Mouse (Mus musculus): Measurements from ENCODE around the gene B230219D22Rik. TPM values are rescaled to one million over a fixed set of nuclear protein-coding genes. Genes with fewer than 3 reads are reported as not detected.

The B230219D22Rik gene
- polyA plus RNA-seq (2016; fragmentation: Nextera tagmentation; extraction: Ambion mirVana) = 42.2 and 50.0 TPM in 2 replicates

- WGBS = 2% methylated on average over 51 of the region's 51 CpGs
- Histone ChIP-seq H3K36me3 (peaks cover 21% of the 10 kb centered on the region; the same call in 1 of the 2 replicates), H3K27ac (peak within 1 kb of the TSS; percentile 100), H3K4me1 (replicated peaks) (peaks cover 33% of the 10 kb centered on the region), H3K27me3 (ENCODE audit: insufficient read depth, poor library complexity, severe bottlenecking) (no peaks in the 10 kb centered on the region), H3K9me3 (no peaks in the 10 kb centered on the region), H3K4me3 (peak within 1 kb of the TSS; percentile 97)
- DNase-seq (ENCODE audit: low spot score) = peak; percentile 93
Measured at GRCm38 (mm10) chr13:55692535-55693242, at the start of gene B230219D22Rik. Gene B230219D22Rik (plus strand): TSS chr13:55693124.

GRCm38 (mm10) chr13:55644525-55644924 lies 48.4 kb upstream of the B230219D22Rik start:
- Histone ChIP-seq H3K4me3 (no peak overlapping the region), H3K4me1 (replicated peaks) (peaks cover 2% of the 10 kb centered on the region; the same call in 1 of the 2 replicates), H3K27ac (no peak overlapping the region), H3K9me3 (no peaks in the 10 kb centered on the region), H3K27me3 (ENCODE audit: insufficient read depth, poor library complexity, severe bottlenecking) (no peaks in the 10 kb centered on the region), H3K36me3 (peaks cover 91% of the 10 kb centered on the region)
- DNase-seq (ENCODE audit: low spot score) = peak; percentile 40
- WGBS = 92% methylated on average over 2 of the region's 2 CpGs

GRCm38 (mm10) chr13:55650098-55650497 lies 42.8 kb upstream of the B230219D22Rik start:
- H3K36me3 ChIP-seq = peaks cover 100% of the 10 kb centered on the region
- H3K4me1 ChIP-seq (replicated peaks) = no peaks in the 10 kb centered on the region
- WGBS = 92% methylated on average over 12 of the region's 12 CpGs
- no peaks in the 10 kb centered on the region for H3K27me3 ChIP-seq (ENCODE audit: insufficient read depth, poor library complexity, severe bottlenecking)
- no peak overlapping the region for H3K4me3 ChIP-seq
- no peak overlapping the region for H3K27ac ChIP-seq
- no peak for DNase-seq (ENCODE audit: low spot score)
- H3K9me3 ChIP-seq = no peaks in the 10 kb centered on the region

GRCm38 (mm10) chr13:55650980-55651379 lies 41.9 kb upstream of the B230219D22Rik start:
- Histone ChIP-seq H3K4me1 (replicated peaks) (no peaks in the 10 kb centered on the region), H3K9me3 (no peaks in the 10 kb centered on the region), H3K4me3 (no peak overlapping the region), H3K27me3 (ENCODE audit: insufficient read depth, poor library complexity, severe bottlenecking) (no peaks in the 10 kb centered on the region), H3K27ac (no peak overlapping the region), H3K36me3 (peaks cover 100% of the 10 kb centered on the region)
- 89% methylated on average over 6 of the region's 6 CpGs for WGBS
- no peak for DNase-seq (ENCODE audit: low spot score)

GRCm38 (mm10) chr13:55668550-55668949 lies 24.4 kb upstream of the B230219D22Rik start:
- Histone ChIP-seq H3K4me3 (no peak overlapping the region), H3K9me3 (peaks cover 4% of the 10 kb centered on the region; the same call in 1 of the 2 replicates), H3K27ac (no peak overlapping the region), H3K36me3 (peaks cover 96% of the 10 kb centered on the region), H3K27me3 (ENCODE audit: insufficient read depth, poor library complexity, severe bottlenecking) (no peaks in the 10 kb centered on the region), H3K4me1 (replicated peaks) (no peaks in the 10 kb centered on the region)
- peak; percentile 42 for DNase-seq (ENCODE audit: low spot score)
- WGBS = 82% methylated on average over 6 of the region's 6 CpGs

GRCm38 (mm10) chr13:55672711-55673110 lies 20.2 kb upstream of the B230219D22Rik start:
- no peak overlapping the region for H3K27ac ChIP-seq
- H3K4me3 ChIP-seq = no peak overlapping the region
- peaks cover 97% of the 10 kb centered on the region for H3K36me3 ChIP-seq
- DNase-seq (ENCODE audit: low spot score) = no peak
- no peaks in the 10 kb centered on the region for H3K4me1 ChIP-seq (replicated peaks)
- H3K9me3 ChIP-seq = peaks cover 4% of the 10 kb centered on the region; the same call in 1 of the 2 replicates
- no peaks in the 10 kb centered on the region for H3K27me3 ChIP-seq (ENCODE audit: insufficient read depth, poor library complexity, severe bottlenecking)
- 93% methylated on average over 6 of the region's 6 CpGs for WGBS

GRCm38 (mm10) chr13:55677364-55677763 lies 15.6 kb upstream of the B230219D22Rik start:
- peaks cover 97% of the 10 kb centered on the region for H3K36me3 ChIP-seq
- no peak overlapping the region for H3K4me3 ChIP-seq
- no peaks in the 10 kb centered on the region for H3K9me3 ChIP-seq
- no peaks in the 10 kb centered on the region for H3K4me1 ChIP-seq (replicated peaks)
- no peaks in the 10 kb centered on the region for H3K27me3 ChIP-seq (ENCODE audit: insufficient read depth, poor library complexity, severe bottlenecking)
- DNase-seq (ENCODE audit: low spot score) = no peak
- H3K27ac ChIP-seq = no peak overlapping the region
- WGBS = 89% methylated on average over 8 of the region's 8 CpGs

GRCm38 (mm10) chr13:55682201-55682600 lies 10.7 kb upstream of the B230219D22Rik start:
- WGBS = 92% methylated on average over 9 of the region's 9 CpGs

GRCm38 (mm10) chr13:55683581-55683980 lies 9.3 kb upstream of the B230219D22Rik start:
- H3K27me3 ChIP-seq (ENCODE audit: insufficient read depth, poor library complexity, severe bottlenecking) = no peaks in the 10 kb centered on the region
- H3K27ac ChIP-seq = no peak overlapping the region
- DNase-seq (ENCODE audit: low spot score) = no peak
- no peaks in the 10 kb centered on the region for H3K9me3 ChIP-seq
- H3K4me1 ChIP-seq (replicated peaks) = peaks cover 16% of the 10 kb centered on the region
- 92% methylated on average over 3 of the region's 3 CpGs for WGBS
- peaks cover 47% of the 10 kb centered on the region for H3K36me3 ChIP-seq
- H3K4me3 ChIP-seq = no peak overlapping the region

More at GRCm38 (mm10) chr13:55682201-55682600, 10.7 kb upstream of the B230219D22Rik start:
- Histone ChIP-seq H3K27me3 (ENCODE audit: insufficient read depth, poor library complexity, severe bottlenecking) (no peaks in the 10 kb centered on the region), H3K4me3 (no peak overlapping the region), H3K9me3 (no peaks in the 10 kb centered on the region), H3K36me3 (peaks cover 61% of the 10 kb centered on the region), H3K27ac (no peak overlapping the region), H3K4me1 (replicated peaks) (peaks cover 2% of the 10 kb centered on the region)
- no peak for DNase-seq (ENCODE audit: low spot score)

- WGBS = 70% methylated on average over 9 of the region's 9 CpGs
Measured at GRCm38 (mm10) chr13:55686107-55686633, 6.8 kb upstream of the B230219D22Rik start.

GRCm38 (mm10) chr13:55687927-55688602 lies 4.9 kb upstream of the B230219D22Rik start:
- H3K27me3 ChIP-seq (ENCODE audit: insufficient read depth, poor library complexity, severe bottlenecking) = no peaks in the 10 kb centered on the region
- 17% methylated on average over 4 of the region's 4 CpGs for WGBS
- H3K27ac ChIP-seq = peak overlapping the region; percentile 80
- 0 out of 2 replicates have a peak, but pooled peaks cover 7% of the 10 kb centered on the region for H3K36me3 ChIP-seq
- no peak overlapping the region for H3K4me3 ChIP-seq
- peak; percentile 75 for DNase-seq (ENCODE audit: low spot score)
- peaks cover 23% of the 10 kb centered on the region for H3K4me1 ChIP-seq (replicated peaks)
- no peaks in the 10 kb centered on the region for H3K9me3 ChIP-seq

More at GRCm38 (mm10) chr13:55686107-55686633, 6.8 kb upstream of the B230219D22Rik start:
- H3K36me3 ChIP-seq = peaks cover 21% of the 10 kb centered on the region
- peaks cover 16% of the 10 kb centered on the region for H3K4me1 ChIP-seq (replicated peaks)
- H3K9me3 ChIP-seq = no peaks in the 10 kb centered on the region
- H3K4me3 ChIP-seq = no peak overlapping the region
- 0 out of 2 replicates have a peak overlapping the region, but pooled peaks have one; percentile 3 for H3K27ac ChIP-seq
- no peaks in the 10 kb centered on the region for H3K27me3 ChIP-seq (ENCODE audit: insufficient read depth, poor library complexity, severe bottlenecking)
- peak; percentile 13 for DNase-seq (ENCODE audit: low spot score)

- no peaks in the 10 kb centered on the region for H3K27me3 ChIP-seq (ENCODE audit: insufficient read depth, poor library complexity, severe bottlenecking)
- H3K9me3 ChIP-seq = no peaks in the 10 kb centered on the region
- peaks cover 27% of the 10 kb centered on the region for H3K36me3 ChIP-seq
- H3K4me3 ChIP-seq = peak overlapping the region; percentile 97
- H3K4me1 ChIP-seq (replicated peaks) = peaks cover 27% of the 10 kb centered on the region
- under 1% methylated on average over 68 of the region's 70 CpGs for WGBS
- peak overlapping the region; percentile 100 for H3K27ac ChIP-seq
- no peak for DNase-seq (ENCODE audit: low spot score)
Measured at GRCm38 (mm10) chr13:55693243-55693721, 358 bp downstream of the B230219D22Rik start.
